Mouse (Mus musculus): ENCODE data around the gene Eid1.

The Eid1 gene

DNA sequence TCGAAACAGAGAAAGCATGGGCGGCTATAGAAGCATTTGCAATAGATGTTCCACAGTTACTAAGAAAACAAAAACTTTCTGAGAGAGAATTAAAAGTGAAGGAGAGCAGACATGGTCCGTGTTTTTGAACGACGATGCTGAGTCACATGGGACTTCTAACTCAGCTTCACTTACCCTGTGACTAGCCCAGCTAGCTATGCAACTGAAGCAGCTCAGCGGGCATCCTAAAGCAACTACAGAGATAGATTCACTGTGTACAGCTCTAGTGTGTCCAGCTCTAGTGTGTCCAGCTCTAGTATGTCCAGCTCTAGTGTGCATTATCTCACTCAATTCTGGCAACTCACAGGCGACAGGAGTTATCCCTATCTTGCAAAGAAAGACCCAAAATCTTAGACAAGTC lies 5.2 kb upstream of the Eid1 start:
- WGBS, result 86% methylated on average over 7 of the region's 7 CpGs

- 26% methylated on average over 1 of the region's 1 CpGs for WGBS
Measured at GRCm38 (mm10) chr2:125670846-125671245, 2.0 kb upstream of the Eid1 start.

DNA sequence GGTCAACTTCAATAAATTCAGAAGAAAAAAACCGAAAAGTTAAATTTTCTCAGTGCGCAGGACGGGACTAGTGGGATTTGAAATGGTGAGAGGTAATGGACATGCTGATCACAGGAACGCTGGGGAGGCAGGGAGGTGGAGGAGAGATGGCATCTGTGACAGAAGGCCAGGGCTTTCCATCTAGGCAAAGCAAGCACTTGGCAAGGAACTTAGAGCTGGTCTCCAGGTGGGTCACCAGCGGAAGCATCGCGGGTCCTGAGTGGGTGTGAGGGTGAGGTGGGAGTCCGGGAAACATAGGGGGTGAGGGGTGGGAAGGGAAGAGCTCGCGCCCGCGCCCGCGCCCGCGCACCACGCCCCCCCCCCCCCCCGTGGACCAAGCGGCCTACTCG lies 333 bp upstream of the Eid1 start:
- WGBS, result 17% methylated on average over 8 of the region's 20 CpGs

- WGBS, result 72% methylated on average over 9 of the region's 9 CpGs
Measured at GRCm38 (mm10) chr2:125681811-125682210, 8.9 kb downstream of the Eid1 start.

GRCm38 (mm10) chr2:125683895-125684294 lies 11.0 kb downstream of the Eid1 start:
- 84% methylated on average over 7 of the region's 7 CpGs for WGBS

DNA sequence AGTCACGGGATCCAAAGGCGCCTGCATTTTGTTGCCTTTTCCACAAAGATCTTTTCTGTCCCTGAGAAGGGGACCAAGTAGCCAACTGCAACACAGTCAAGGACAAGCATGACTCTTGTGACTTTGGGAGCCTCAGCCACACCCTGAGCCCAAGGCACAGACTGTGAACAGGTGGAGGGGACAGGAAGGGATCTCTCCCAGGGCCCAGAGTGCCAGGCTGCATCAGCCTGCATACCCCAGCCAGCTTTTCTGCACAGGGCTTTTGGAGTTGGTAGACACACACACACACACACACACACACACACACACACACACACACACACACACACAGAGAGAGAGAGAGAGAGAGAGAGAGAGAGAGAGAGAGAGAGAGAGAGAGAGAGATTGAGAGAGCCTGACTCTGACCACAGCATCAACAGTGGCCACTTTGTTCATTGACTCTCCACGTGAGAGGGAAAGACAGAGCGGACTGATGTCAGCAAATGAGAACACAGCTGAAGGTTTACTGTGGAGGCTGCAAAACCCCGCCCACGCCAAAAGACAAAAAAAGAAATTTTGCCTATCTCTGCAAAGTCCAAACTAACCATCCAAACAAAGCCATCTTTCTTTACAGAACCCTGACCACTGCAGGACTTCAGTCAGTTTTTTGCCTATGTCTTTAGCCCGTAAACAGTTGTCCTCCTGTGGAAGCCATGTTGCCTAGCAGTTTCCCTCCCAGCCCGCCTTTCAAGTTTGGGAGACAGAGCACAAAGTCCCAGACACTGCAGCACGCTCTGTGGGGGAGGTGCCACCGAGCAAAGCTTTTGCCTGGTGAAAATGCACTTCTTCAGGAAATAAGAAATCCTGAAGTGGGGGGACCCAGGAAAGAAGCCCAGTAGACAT lies 11.9 kb downstream of the Eid1 start:
- WGBS, result 56% methylated on average over 10 of the region's 10 CpGs

GRCm38 (mm10) chr2:125685441-125686150 lies 12.7 kb downstream of the Eid1 start:
- WGBS, result 75% methylated on average over 9 of the region's 9 CpGs

GRCm38 (mm10) chr2:125692010-125692409 lies 19.1 kb downstream of the Eid1 start:
- WGBS, result 28% methylated on average over 2 of the region's 2 CpGs

- WGBS, result 96% methylated on average over 2 of the region's 2 CpGs
Measured at GRCm38 (mm10) chr2:125694798-125695197, 21.9 kb downstream of the Eid1 start.

GRCm38 (mm10) chr2:125696219-125696618 lies 23.3 kb downstream of the Eid1 start:
- 54% methylated on average over 2 of the region's 2 CpGs for WGBS

DNA sequence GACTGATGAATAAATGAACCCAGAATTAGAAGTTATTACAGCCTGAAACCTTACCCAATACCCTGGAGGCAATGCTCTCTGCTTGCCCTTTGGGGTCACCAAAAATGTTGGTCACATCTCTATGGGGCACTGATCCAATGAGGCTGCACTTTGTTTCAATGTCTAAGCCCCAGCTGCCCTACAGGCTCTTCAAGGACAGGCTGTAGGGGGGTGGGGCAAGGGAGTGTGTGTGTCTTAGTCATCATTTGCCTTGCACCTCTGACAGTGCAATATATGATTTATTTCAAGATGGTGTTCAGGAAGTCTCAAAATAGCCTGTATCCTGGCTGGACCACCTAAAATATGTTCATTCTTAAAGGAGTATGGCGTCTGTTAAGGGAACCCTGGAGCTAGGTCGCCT lies 28.7 kb downstream of the Eid1 start:
- WGBS, result 77% methylated on average over 2 of the region's 2 CpGs

DNA sequence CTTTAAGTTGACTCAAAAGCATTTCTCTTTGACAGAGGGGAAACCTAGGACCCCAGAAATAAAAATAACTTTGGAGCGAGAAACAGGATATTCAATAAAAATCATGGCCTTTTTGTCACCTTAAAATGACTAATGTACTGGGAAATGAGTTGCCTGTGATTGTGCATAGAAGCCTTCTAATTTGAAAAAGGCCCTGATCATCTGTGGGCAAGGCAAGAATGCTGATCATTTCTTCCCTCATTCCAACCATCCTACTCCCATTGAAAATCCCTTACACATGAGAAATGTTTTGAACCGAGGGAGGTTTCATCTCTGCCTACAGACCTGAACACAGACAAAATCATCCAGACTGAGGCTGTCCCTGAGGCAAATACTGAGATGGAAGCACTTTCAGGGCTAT lies 30.0 kb downstream of the Eid1 start:
- WGBS, result 73% methylated on average over 2 of the region's 2 CpGs

GRCm38 (mm10) chr2:125704907-125705631 lies 32.2 kb downstream of the Eid1 start:
- whole genome bisulfite sequencing, result 76% methylated on average over 12 of the region's 12 CpGs

DNA sequence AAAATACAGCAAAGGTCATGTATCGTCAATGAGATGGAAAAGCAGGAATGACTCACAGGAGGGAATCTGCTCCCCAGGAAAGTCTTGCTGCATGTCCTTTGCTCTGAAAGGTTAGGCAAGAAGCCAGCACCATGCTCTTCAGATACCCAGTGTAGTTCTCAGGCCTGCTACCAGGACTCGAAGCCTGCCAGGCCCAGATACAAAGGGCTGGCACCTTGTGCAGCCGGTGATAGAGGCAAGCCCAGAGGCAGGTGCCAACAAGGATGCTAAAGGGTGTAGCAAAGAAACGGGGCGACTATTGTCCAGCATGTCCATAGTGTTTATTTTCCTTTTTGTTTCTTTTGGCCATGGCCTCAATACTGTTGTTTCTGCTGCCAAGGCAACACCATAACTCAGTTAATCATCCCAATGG lies 33.6 kb downstream of the Eid1 start:
- 58% methylated on average over 5 of the region's 5 CpGs for WGBS

- whole genome bisulfite sequencing, result 81% methylated on average over 8 of the region's 8 CpGs
Measured at GRCm38 (mm10) chr2:125716599-125716998, 43.7 kb downstream of the Eid1 start.

GRCm38 (mm10) chr2:125723086-125723407 lies 50.2 kb downstream of the Eid1 start:
- WGBS, result 13% methylated on average over 18 of the region's 18 CpGs

DNA sequence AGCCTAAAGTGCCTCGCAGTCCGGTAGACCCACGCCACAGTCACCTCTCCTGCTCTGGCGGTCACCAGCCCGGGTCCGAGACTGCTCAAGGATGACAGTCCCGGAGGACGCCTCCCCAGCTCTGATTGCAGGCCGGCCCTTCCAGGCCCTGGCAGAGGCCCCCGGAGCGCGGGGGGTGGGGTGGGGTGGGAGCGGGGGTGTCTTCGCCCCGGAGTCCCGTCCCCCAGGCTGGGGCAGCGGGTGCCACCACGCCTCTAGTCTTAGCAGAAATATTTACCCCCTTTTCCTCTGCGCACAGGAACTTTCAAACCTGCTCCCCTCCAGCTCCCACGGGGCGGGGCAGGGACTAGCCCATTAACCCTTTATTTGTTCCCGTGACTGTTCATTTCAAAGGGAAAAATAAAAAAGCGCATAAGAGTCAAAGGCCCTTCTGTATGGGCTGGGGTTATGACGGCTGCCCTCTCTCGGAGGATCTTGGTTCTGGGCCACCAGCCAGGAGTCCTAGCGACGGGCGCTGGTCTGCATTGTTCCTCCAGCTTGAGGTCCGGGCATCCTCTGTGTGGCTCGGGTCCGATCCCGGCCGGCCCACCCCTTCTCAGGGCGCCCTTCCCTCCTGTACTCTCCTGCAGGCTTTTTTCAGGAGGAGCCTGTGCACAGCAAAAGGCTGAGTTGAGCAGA lies 50.7 kb downstream of the Eid1 start:
- 1% methylated on average over 34 of the region's 34 CpGs for WGBS

DNA sequence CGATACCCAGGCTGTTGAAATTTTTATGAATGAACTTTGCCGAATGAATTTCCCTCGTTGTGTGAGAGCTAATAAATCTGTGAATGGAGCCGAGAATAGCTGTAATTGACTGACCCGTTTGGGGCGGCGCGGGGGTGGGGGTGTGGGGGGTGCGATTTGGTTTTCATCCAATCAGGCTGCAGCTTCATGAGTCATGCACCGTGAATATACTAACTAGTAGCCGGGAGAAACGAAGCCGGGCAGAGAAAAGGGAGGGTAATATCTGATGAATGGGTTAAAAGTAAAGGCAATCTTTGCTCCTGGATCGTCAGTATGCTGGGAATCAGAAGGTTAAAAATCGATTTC lies 51.2 kb downstream of the Eid1 start, which contains the start of gene Shc4:
Shc4 (minus strand) TSS at position 63 of the 345 bp plus-strand sequence.
- WGBS, result 1% methylated on average over 15 of the region's 15 CpGs

All from cerebral cortex, adult 2 months (tissue).